Mouse (Mus musculus): Measurements from ENCODE around the gene Echdc3. TPM values are rescaled to one million over a fixed set of nuclear protein-coding genes. Genes with fewer than 3 reads are reported as not detected.

The Echdc3 gene
- 12.0 and 15.1 TPM in 2 replicates for polyA plus RNA-seq (2015; fragmentation: Nextera tagmentation; extraction: Ambion mirVana)

DNA sequence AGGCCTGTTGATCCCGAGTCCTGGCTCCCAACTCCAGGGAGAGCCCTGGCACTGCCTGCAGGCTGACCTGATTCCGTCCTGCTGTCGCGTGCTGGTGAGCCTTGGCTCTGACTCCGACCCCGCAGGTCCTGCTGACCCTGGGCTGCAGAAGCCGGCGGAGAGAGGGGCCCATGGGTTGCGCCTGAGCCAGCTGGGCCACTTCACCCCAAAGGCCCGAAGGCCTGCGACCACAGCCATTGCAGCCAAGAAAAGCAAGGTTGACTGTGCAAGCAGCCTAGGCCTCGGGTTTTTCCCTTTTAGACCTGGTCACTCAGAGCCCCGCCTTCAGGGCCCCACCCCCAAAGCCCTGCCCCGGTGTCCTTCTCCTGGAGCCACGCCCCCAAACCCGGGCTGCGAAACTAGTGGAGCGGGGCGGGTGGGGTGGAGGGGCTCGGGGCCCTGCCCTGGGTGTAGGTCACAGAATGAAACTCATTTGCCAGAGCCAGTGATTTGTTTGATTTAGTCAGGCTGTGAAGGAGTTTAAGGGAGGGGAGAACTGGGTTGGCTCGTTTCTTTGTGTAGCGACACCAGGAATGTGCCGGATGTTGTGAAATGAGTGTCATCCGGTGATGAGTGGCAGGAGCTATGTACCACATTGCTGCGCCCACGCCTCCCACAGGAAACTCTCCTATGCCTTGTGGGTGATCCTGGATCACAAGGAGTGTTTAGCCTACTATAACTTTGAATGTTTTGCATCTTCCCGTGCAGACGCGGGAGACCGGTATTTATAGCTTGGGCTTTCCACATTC is at the start of gene Echdc3:
Gene Echdc3, minus strand, starts transcription at position 310 of the 788 bp plus-strand sequence.
- DNase-seq (ENCODE audit: low spot score): peak; percentile 99
- H3K9ac ChIP-seq (replicated peaks; ENCODE audit: low read depth): peak within 1 kb of the TSS; percentile 58; the same call in 1 of the 2 replicates
- WGBS: 1% methylated on average over 30 of the region's 30 CpGs

DNA sequence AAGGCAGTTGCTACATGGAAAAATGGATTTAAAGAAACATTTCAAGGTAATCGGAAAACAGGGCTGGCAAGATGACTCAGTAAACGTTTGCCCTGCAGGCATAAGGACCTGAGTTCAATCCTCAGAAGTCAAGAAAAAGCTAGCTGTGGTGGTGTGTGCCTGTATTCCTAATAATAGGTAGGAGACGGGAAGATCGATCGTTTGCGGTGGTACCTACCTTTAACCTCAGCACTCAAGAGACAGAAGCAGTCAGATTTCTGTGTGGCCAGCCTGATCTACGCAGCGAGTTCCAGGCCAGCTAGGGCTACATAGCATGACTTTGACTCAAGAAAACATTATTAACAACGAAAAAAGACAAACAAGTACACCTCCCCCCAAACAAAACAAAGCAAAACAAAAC is 48.9 kb upstream of the Echdc3 start:
- Histone ChIP-seq H3K9ac (replicated peaks; ENCODE audit: low read depth) (no peak overlapping the region), H3K27me3 (replicated peaks; ENCODE audit: insufficient read depth, low read length) (no peaks in the 10 kb centered on the region), H3K9me3 (ENCODE audit: low read length) (no peaks in the 10 kb centered on the region), H3K36me3 (ENCODE audit: insufficient read depth, low read length) (no peaks in the 10 kb centered on the region), H3K27ac (ENCODE audit: low read length) (no peak overlapping the region), H3K4me3 (ENCODE audit: low read depth, low read length) (no peak overlapping the region), H3K4me2 (replicated peaks; ENCODE audit: low read depth, low read length) (no peak overlapping the region), H3K4me1 (ENCODE audit: insufficient read depth, low read depth, low read length) (peaks cover 6% of the 10 kb centered on the region; the same call in 1 of the 2 replicates)
- TF ChIP-seq EP300 (IDR thresholded peaks at IDR 0.05) (no peak), CTCF (IDR thresholded peaks at IDR 0.05) (no peak)
- WGBS: 77% methylated on average over 9 of the region's 9 CpGs
- ATAC-seq (no peak), DNase-seq (ENCODE audit: low spot score) (no peak)

More for the DNA sequence above, at the start of gene Echdc3:
- ATAC-seq: peak; percentile 95
- TF ChIP-seq CTCF (IDR thresholded peaks at IDR 0.05) (peak; percentile 23; the same call in 1 of the 2 replicates), EP300 (IDR thresholded peaks at IDR 0.05) (peak; percentile 95)
- peaks cover 18% of the 10 kb centered on the region; the same call in 1 of the 2 replicates for H3K4me1 ChIP-seq (ENCODE audit: insufficient read depth, low read depth, low read length)
- H3K27me3 ChIP-seq (replicated peaks; ENCODE audit: insufficient read depth, low read length): no peaks in the 10 kb centered on the region
- peak within 1 kb of the TSS; percentile 56 for H3K4me2 ChIP-seq (replicated peaks; ENCODE audit: low read depth, low read length)
- no peaks in the 10 kb centered on the region for H3K36me3 ChIP-seq (ENCODE audit: insufficient read depth, low read length)
- H3K4me3 ChIP-seq (ENCODE audit: low read depth, low read length): peak within 1 kb of the TSS; percentile 29
- H3K27ac ChIP-seq (ENCODE audit: low read length): peak within 1 kb of the TSS; percentile 97
- no peaks in the 10 kb centered on the region for H3K9me3 ChIP-seq (ENCODE audit: low read length)

DNA sequence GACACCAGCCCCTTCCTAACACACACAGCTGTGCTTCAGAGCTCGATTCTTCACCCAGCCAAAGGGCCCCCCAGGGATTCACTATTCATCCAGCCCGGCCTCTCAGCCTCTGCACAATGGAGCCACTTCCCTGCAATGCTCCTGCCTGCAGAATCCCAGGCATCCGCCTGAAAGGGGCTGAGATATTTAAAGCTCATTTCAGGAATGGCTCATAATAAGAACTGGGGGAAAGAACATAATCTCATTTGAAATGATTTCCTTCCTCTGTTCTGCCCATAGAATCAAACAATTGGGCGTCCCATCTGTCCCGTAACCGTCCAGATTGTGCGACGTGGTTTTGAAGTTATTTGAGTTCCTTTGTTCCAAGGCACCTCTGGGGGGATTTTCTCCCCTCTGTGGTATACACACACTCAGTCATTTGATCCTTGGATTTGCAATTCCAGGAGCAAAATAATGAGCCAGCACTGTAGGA is 48.4 kb upstream of the Echdc3 start:
- Histone ChIP-seq H3K4me1 (ENCODE audit: insufficient read depth, low read depth, low read length) (peaks cover 10% of the 10 kb centered on the region), H3K4me3 (ENCODE audit: low read depth, low read length) (no peak overlapping the region), H3K9me3 (ENCODE audit: low read length) (no peaks in the 10 kb centered on the region), H3K4me2 (replicated peaks; ENCODE audit: low read depth, low read length) (no peak overlapping the region), H3K36me3 (ENCODE audit: insufficient read depth, low read length) (no peaks in the 10 kb centered on the region), H3K27ac (ENCODE audit: low read length) (no peak overlapping the region), H3K9ac (replicated peaks; ENCODE audit: low read depth) (no peak overlapping the region), H3K27me3 (replicated peaks; ENCODE audit: insufficient read depth, low read length) (no peaks in the 10 kb centered on the region)
- TF ChIP-seq CTCF (IDR thresholded peaks at IDR 0.05) (no peak), EP300 (IDR thresholded peaks at IDR 0.05) (no peak)
- WGBS: 51% methylated on average over 8 of the region's 8 CpGs
- DNase-seq (ENCODE audit: low spot score) (no peak), ATAC-seq (no peak)

DNA sequence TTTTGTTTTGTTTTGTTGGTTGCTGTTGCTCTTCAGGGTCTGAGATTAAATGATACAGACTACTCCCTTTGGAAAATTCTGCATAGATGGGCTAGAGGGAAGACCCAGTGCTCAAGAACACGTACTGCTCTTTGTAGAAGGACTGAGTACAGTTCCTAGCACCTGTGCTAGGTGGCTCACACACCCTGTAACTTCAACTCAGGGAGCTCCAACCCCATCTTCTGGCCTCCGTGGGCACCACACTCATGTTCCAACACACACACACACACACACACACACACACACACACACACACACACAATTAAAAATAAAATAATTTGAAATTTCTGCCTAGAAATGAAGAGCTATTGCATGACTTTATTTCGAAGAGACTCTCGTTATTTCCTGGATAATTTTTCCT is 47.8 kb upstream of the Echdc3 start:
- Histone ChIP-seq H3K27me3 (replicated peaks; ENCODE audit: insufficient read depth, low read length) (no peaks in the 10 kb centered on the region), H3K4me3 (ENCODE audit: low read depth, low read length) (no peak overlapping the region), H3K9me3 (ENCODE audit: low read length) (no peaks in the 10 kb centered on the region), H3K4me1 (ENCODE audit: insufficient read depth, low read depth, low read length) (peaks cover 13% of the 10 kb centered on the region), H3K27ac (ENCODE audit: low read length) (no peak overlapping the region), H3K9ac (replicated peaks; ENCODE audit: low read depth) (no peak overlapping the region), H3K36me3 (ENCODE audit: insufficient read depth, low read length) (no peaks in the 10 kb centered on the region), H3K4me2 (replicated peaks; ENCODE audit: low read depth, low read length) (no peak overlapping the region)
- WGBS: 86% methylated on average over 4 of the region's 4 CpGs
- no peak for ATAC-seq
- TF ChIP-seq CTCF (IDR thresholded peaks at IDR 0.05) (no peak), EP300 (IDR thresholded peaks at IDR 0.05) (no peak)
- DNase-seq (ENCODE audit: low spot score): no peak

DNA sequence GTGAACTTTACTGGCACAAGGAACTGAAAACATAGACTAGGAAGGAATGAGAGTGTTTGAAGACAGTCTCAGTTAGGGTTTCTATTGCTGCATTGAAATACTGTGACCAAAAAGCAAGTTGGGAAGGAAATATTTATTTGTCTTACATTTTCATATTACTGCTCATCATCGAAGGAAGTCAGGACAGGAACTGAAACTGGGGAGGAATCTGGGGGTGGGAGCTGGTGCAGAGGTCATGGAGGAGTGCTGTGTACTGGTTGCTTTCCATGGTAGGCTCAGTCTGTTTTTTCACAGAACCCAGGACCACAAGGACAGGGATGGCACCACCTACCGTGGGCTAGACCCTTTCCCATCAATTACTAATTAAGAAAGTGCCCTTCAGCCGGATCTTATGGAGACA is 46.3 kb upstream of the Echdc3 start:
- ATAC-seq: no peak
- DNase-seq (ENCODE audit: low spot score): no peak
- peaks cover 13% of the 10 kb centered on the region for H3K4me1 ChIP-seq (ENCODE audit: insufficient read depth, low read depth, low read length)
- H3K9ac ChIP-seq (replicated peaks; ENCODE audit: low read depth): no peak overlapping the region
- no peaks in the 10 kb centered on the region for H3K27me3 ChIP-seq (replicated peaks; ENCODE audit: insufficient read depth, low read length)
- no peak overlapping the region for H3K4me2 ChIP-seq (replicated peaks; ENCODE audit: low read depth, low read length)
- H3K4me3 ChIP-seq (ENCODE audit: low read depth, low read length): no peak overlapping the region
- no peak for TF ChIP-seq EP300 (IDR thresholded peaks at IDR 0.05)
- TF ChIP-seq CTCF (IDR thresholded peaks at IDR 0.05): no peak
- H3K36me3 ChIP-seq (ENCODE audit: insufficient read depth, low read length): no peaks in the 10 kb centered on the region
- H3K27ac ChIP-seq (ENCODE audit: low read length): no peak overlapping the region
- H3K9me3 ChIP-seq (ENCODE audit: low read length): no peaks in the 10 kb centered on the region
- WGBS: 79% methylated on average over 3 of the region's 3 CpGs

DNA sequence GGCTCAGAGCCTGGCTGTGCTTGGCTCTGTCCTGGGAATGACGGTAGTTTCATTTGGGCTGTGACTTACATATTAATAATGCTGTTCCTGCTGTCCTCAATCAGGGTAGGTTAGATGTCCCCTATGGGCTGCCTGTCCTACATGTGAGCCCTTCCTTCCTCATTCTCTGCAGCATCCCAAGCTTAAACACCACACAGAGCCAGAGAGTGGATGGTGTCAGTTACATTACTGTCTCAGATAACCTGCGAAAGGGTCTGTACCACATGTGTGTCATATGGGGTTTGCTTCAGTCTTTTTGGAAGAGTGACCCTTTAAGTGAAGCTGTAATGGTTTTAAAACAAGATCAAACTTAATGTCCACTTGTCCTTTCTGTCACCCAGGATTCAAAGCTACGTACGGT is 45.2 kb upstream of the Echdc3 start:
- Histone ChIP-seq H3K4me2 (replicated peaks; ENCODE audit: low read depth, low read length) (no peak overlapping the region), H3K36me3 (ENCODE audit: insufficient read depth, low read length) (no peaks in the 10 kb centered on the region), H3K4me1 (ENCODE audit: insufficient read depth, low read depth, low read length) (peaks cover 13% of the 10 kb centered on the region), H3K9me3 (ENCODE audit: low read length) (no peaks in the 10 kb centered on the region), H3K27me3 (replicated peaks; ENCODE audit: insufficient read depth, low read length) (no peaks in the 10 kb centered on the region), H3K9ac (replicated peaks; ENCODE audit: low read depth) (no peak overlapping the region), H3K4me3 (ENCODE audit: low read depth, low read length) (no peak overlapping the region), H3K27ac (ENCODE audit: low read length) (no peak overlapping the region)
- ATAC-seq: no peak
- 91% methylated on average over 4 of the region's 4 CpGs for WGBS
- TF ChIP-seq EP300 (IDR thresholded peaks at IDR 0.05) (no peak), CTCF (IDR thresholded peaks at IDR 0.05) (no peak)
- DNase-seq (ENCODE audit: low spot score): no peak
